Mouse (Mus musculus): ENCODE measurements around the gene Abhd16a.

The Abhd16a gene

GRCm38 (mm10) chr17:35058911-35059892 lies 29.9 kb upstream of the Abhd16a start, which contains the start of gene Ddah2:
Gene Ddah2, plus strand, starts transcription at chr17:35059035.
- in situ Hi-C loops (cut with MboI, MseI): no loop called here

- in situ Hi-C loops (cut with MboI, MseI): no loop called here
Measured at GRCm38 (mm10) chr17:35060071-35060470, 29.0 kb upstream of the Abhd16a start.

- in situ Hi-C loops (cut with MboI, MseI): no loop called here
Measured at GRCm38 (mm10) chr17:35060737-35061297, 28.2 kb upstream of the Abhd16a start.

GRCm38 (mm10) chr17:35061299-35061698 lies 27.8 kb upstream of the Abhd16a start:
- in situ Hi-C loops (cut with MboI, MseI): no loop called here

DNA sequence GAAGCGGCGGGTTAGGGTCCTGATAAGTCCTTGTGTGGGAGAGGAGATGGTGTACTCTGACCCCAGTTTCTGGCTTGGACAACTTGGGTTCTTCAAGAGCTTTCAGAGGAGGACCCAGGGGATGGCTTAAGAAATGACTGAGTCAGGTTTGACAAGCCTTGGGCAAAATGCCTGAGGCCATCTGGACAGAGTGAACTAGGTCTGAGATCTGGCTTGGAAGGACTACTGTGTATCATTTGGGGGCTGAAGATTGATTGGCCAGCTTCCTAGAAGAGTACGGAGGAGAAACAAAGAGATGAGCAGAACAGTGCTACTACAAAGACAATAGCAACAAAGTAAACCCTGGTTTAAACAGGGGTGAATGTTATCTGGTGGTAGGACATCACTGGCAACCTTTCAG lies 25.6 kb upstream of the Abhd16a start:
- in situ Hi-C loops (cut with MboI, MseI): no loop called here

GRCm38 (mm10) chr17:35064378-35064877 lies 24.6 kb upstream of the Abhd16a start:
- in situ Hi-C loops (cut with MboI, MseI): no loop called here

GRCm38 (mm10) chr17:35064951-35065947 lies 23.8 kb upstream of the Abhd16a start, which contains the start of gene Ly6g6c:
Gene Ly6g6c, plus strand, starts transcription at chr17:35065388.
- in situ Hi-C loops (cut with MboI, MseI): loop anchor here (5.0 kb wide), 1 partner anchor 43 kb away; no protein-coding TSS in a partner anchor

DNA sequence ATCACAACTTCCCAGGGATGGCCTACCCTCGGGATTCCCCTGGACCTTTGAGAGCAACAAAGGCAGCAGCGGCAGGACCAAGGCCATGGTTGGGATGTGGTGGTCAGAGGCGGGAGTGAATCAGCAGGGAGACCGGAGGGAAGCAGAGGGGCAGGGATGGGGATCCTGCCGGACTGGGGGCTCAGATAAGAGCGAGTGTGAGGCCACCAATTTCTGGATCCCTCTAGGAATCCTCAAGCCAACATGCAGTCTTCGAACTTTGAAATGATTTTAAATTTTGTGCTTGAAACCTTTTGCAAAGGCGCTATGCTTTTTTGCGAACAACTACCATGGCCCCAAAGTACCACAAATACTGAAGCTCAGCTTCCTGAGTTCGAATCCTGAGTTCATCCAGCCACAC lies 23.0 kb upstream of the Abhd16a start, which contains the start of gene Mpig6b:
TSS of gene Mpig6b (minus strand) at position 101 of the 400 bp plus-strand sequence.
- in situ Hi-C loops (cut with MboI, MseI): loop anchor here (5.0 kb wide), 1 partner anchor 44 kb away; no protein-coding TSS in a partner anchor

GRCm38 (mm10) chr17:35068213-35068914 lies 20.7 kb upstream of the Abhd16a start:
- in situ Hi-C loops (cut with MboI, MseI): loop anchor here (5.0 kb wide), 1 partner anchor 46 kb away; no protein-coding TSS in a partner anchor

GRCm38 (mm10) chr17:35070556-35071229 lies 18.4 kb upstream of the Abhd16a start:
- in situ Hi-C loops (cut with MboI, MseI): no loop called here

DNA sequence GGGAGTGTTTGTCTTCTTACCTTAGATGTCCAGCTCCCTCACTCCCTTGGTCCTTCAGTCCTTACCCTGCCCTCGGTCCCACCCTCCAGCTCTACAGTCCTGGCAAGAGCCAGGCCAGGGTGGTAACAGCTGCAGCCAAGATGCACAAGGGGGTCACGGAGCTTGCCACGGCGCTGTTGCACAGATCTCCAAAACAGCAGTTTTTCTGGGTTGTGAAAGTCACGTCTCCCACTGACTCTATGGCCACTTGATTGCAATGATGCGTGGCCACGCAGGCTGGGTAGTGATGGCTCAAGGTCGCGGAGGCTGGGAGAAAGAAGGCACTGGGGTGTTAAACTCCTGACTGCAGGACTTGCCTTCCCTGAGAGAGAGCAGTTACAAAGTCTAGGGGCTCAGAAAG lies 17.6 kb upstream of the Abhd16a start:
- in situ Hi-C loops (cut with MboI, MseI): no loop called here

DNA sequence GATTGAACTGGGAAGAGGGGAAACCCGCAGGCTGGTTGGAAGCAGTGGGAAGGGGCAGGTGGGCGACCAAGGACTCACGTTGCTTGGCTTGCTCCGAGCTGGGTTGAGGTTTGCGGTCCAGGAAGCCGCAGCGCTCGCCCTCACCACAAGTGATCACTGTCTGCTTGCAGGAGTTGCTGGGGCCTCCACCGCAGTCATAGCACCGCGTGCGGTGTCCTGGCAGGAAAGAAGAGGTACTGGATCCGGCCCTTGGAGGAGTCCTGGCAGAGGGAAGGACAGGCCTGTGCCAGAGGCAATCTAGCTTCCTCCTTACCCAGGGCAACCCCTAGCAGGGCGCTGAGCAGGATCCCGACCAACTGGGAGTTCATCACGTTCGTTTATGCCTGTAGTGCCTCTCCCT lies 15.0 kb upstream of the Abhd16a start:
- in situ Hi-C loops (cut with MboI, MseI): no loop called here

GRCm38 (mm10) chr17:35076507-35077176 lies 12.4 kb upstream of the Abhd16a start, which contains the start of gene Ly6g6e:
Gene Ly6g6e, plus strand, starts transcription at chr17:35076902.
- in situ Hi-C loops (cut with MboI, MseI): no loop called here

- in situ Hi-C loops (cut with MboI, MseI): no loop called here
Measured at GRCm38 (mm10) chr17:35077285-35077684, 11.8 kb upstream of the Abhd16a start.

GRCm38 (mm10) chr17:35077786-35078233 lies 11.3 kb upstream of the Abhd16a start, which contains the start of gene Ly6g6d:
Gene Ly6g6d, minus strand, starts transcription at chr17:35078065.
- in situ Hi-C loops (cut with MboI, MseI): no loop called here

DNA sequence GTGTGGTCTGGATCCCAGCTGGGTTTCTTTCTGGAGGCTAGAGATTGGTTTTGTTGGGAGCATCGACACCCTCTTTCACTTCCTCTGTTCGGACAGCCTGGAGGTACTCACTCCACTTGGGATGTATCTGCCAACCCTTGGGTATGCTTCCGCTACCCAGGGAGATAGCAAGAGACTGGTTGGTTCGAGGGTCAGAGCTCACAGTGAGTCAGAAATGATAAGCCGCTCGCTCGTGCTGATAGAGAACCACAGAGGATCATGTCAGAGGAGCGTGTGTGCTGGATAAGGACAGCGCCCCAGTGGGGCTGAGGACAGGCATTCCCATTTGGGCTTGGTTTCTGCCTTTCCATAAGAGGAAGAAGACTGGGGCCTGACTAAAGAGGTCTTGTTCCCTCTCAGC lies 9.3 kb upstream of the Abhd16a start:
- in situ Hi-C loops (cut with MboI, MseI): no loop called here

DNA sequence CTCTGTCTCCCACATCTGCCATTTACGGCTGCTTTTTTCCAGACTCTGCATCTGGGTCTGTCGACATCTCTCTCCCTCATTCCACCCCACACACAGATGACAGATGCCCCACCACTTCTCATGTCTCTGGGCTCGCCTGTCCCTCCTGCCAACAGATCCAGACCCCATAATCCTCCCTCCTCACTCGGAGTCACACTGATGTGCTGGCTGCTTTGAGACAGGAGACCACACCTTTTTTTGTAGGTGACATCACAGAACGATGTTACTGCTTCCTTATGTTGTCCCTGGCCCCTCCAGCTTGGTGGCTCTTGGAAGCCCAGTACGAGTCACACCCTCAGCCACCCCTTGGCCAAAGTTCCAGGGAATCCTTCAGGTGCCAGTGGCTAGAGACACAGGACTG lies 8.8 kb upstream of the Abhd16a start:
- in situ Hi-C loops (cut with MboI, MseI): no loop called here

DNA sequence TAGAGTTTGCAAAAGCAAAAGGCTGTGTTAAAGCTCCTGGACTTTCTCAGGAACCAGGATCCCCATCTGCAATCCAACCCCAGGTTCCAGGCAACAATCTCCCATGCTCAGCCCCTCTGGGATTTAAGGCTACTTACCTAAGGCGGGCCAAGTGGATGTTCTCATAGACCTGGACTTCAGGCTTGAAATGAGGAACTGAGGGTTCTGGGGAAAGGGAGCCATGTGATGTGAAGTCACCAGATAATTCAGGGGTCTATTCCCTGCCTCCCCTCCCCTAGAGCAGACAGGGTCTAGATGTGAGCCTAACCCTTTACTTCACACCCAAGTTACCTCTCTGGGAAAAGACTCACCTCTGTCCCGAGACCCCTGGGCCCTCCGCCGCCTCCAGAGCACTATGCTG lies 8.4 kb upstream of the Abhd16a start:
- in situ Hi-C loops (cut with MboI, MseI): no loop called here

All from regulatory T cell (primary cell).